Mouse (Mus musculus) E14TG2a.4 (cell line): ENCODE measurements around the gene Cfap58.

ENCODE experiments used
- CTCF ChIP-seq: conservative IDR thresholded peaks from 2 replicates; pipeline ENCODE4 v1.5.1; 2014; ENCODE audit warnings: low read length
- NANOG ChIP-seq: IDR thresholded peaks from 2 replicates; pipeline ENCODE4 v1.6.1; 2014; ENCODE audit warnings: borderline replicate concordance, low read length, mixed read lengths

- TF ChIP-seq CTCF (no peak), NANOG (no peak)
These were observed 33.8 kb upstream of the Cfap58 start for GRCm38 (mm10) chr19:47903679-47904078.
